Mouse (Mus musculus): ENCODE results near the gene Snip1. TPM values are rescaled to one million over a fixed set of nuclear protein-coding genes. Genes with fewer than 3 reads are reported as not detected.

Snip1 gene
- total and polyA plus RNA-seq, 3 experiments, result 33.4 to 62.2 (median 40.6) TPM

- peaks cover 11 to 13% of the 10 kb centered on the region in 2 experiments for H3K36me3 ChIP-seq (ENCODE audit: control insufficient read depth in 1 of 2, insufficient read depth in 2 of 2, low read length in 2 of 2)
Measured at GRCm38 (mm10) chr4:125055385-125055784, 11.1 kb upstream of the Snip1 start.

DNA sequence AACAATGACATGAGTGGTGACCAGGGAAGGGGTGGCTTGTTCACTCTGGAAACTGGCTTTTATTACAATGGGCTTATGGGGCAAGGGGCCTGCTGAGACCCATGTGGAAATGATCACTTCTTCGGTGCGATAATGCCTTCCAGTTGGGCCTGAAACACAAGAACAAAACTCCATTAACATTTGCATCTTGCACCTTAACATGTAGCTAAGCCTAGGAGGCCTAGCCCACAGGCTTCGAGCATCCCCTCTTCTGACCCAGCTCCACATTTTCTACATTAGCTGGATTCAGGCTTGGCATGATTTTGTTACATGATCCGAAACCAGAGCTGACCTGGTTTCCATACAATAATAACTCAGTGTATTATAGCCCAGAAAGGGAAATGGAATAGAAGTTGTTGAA, 10.0 kb upstream of the Snip1 start:
- TF ChIP-seq POLR2A (IDR thresholded peaks at IDR 0.05; ENCODE audit: control insufficient read depth in 1 of 2, insufficient read depth in 1 of 2, low read depth in 1 of 2, low read length in 2 of 2, poor library complexity in 1 of 2), result peak in 1 of 2 experiments; percentile 23; a peak in 1 of 4 replicates
- no peak for TF ChIP-seq POLR2AphosphoS2 (IDR thresholded peaks at IDR 0.05; ENCODE audit: low read length)
- Histone ChIP-seq H3K79me2 (ENCODE audit: control insufficient read depth, insufficient read depth, low read length, poor library complexity) (no peaks in the 10 kb centered on the region), H3K9me3 (replicated peaks; ENCODE audit: insufficient read depth, low read length) (no peaks in the 10 kb centered on the region), H3K4me1 (ENCODE audit: control insufficient read depth in 1 of 2, insufficient read depth in 2 of 2, low read length in 2 of 2) (peaks cover 6 to 19% of the 10 kb centered on the region in 2 experiments; a peak in 3 of 4 replicates), H3K36me3 (ENCODE audit: control insufficient read depth in 1 of 2, insufficient read depth in 2 of 2, low read length in 2 of 2) (peaks cover 5 to 13% of the 10 kb centered on the region in 2 experiments), H3K4me3 (ENCODE audit: control insufficient read depth in 1 of 2, insufficient read depth in 1 of 2, low read depth in 2 of 2, low read length in 2 of 2) (no peak overlapping the region), H3K9ac (ENCODE audit: control insufficient read depth, low read depth, low read length, poor library complexity, severe bottlenecking) (no peak overlapping the region), H3K27ac (ENCODE audit: control insufficient read depth, low read depth, low read length) (0 out of 2 replicates have a peak overlapping the region, but pooled peaks have one; percentile 13), H3K27me3 (ENCODE audit: control insufficient read depth in 1 of 2, insufficient read depth in 2 of 2, low read length in 2 of 2) (no peaks in the 10 kb centered on the region)
- DNase-seq (ENCODE audit: low read depth, low spot score), result no peak

More at GRCm38 (mm10) chr4:125055385-125055784, 11.1 kb upstream of the Snip1 start:
- H3K4me3 ChIP-seq (ENCODE audit: control insufficient read depth in 1 of 2, insufficient read depth in 1 of 2, low read depth in 2 of 2, low read length in 2 of 2), result no peak overlapping the region
- H3K27me3 ChIP-seq (ENCODE audit: control insufficient read depth in 1 of 2, insufficient read depth in 2 of 2, low read length in 2 of 2), result no peaks in the 10 kb centered on the region
- no peak for DNase-seq (ENCODE audit: low read depth, low spot score)
- TF ChIP-seq JUND (IDR thresholded peaks at IDR 0.05; ENCODE audit: low read depth, low read length) (no peak), MAZ (IDR thresholded peaks at IDR 0.05; ENCODE audit: low read depth, low read length) (no peak), E2F4 (IDR thresholded peaks at IDR 0.05; ENCODE audit: borderline replicate concordance, low read depth, low read length) (no peak), MXI1 (IDR thresholded peaks at IDR 0.05; ENCODE audit: low read depth, low read length) (no peak), POLR2AphosphoS5 (IDR thresholded peaks at IDR 0.05; ENCODE audit: borderline replicate concordance, low read depth, low read length) (no peak), MAX (IDR thresholded peaks at IDR 0.05; ENCODE audit: low read length) (no peak), CHD2 (IDR thresholded peaks at IDR 0.05; ENCODE audit: low read length) (no peak), TBP (IDR thresholded peaks at IDR 0.05; ENCODE audit: low read depth, low read length) (no peak), TCF12 (IDR thresholded peaks at IDR 0.05; ENCODE audit: low read depth, low read length) (no peak), KAT2A (conservative IDR thresholded peaks at IDR 0.05; ENCODE audit: low read depth, low read length) (no peak), RAD21 (IDR thresholded peaks at IDR 0.05; ENCODE audit: low read depth, low read length) (no peak)
- no peaks in the 10 kb centered on the region for H3K9me3 ChIP-seq (replicated peaks; ENCODE audit: insufficient read depth, low read length)
- H3K9ac ChIP-seq (ENCODE audit: control insufficient read depth, low read depth, low read length, poor library complexity, severe bottlenecking), result no peak overlapping the region
- H3K27ac ChIP-seq (ENCODE audit: control insufficient read depth, low read depth, low read length), result no peak overlapping the region
- no peaks in the 10 kb centered on the region for H3K79me2 ChIP-seq (ENCODE audit: control insufficient read depth, insufficient read depth, low read length, poor library complexity)
- H3K4me1 ChIP-seq (ENCODE audit: control insufficient read depth in 1 of 2, insufficient read depth in 2 of 2, low read length in 2 of 2), result peaks cover 6 to 19% of the 10 kb centered on the region in 2 experiments; a peak in 3 of 4 replicates

DNA sequence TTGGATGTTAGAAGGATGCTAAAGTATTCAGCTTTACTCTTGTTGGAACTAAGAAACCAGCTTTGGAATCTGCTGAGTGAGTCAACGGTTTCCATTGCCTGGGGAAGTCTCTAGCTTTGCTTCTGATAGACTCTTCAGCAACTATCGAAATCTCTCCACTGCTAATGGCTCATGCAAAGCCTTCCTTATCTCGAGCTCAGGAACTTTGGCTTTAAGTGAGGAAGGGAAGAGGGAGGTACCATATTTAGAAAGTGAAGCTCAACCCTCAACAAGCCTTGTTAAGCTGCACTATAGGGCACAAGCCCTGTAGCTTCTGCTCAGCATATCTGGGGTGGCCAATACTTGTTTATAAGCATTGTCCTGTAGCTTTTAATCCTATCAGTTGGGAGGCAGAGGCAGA, 9.2 kb upstream of the Snip1 start:
- Histone ChIP-seq H3K9me3 (replicated peaks; ENCODE audit: insufficient read depth, low read length) (no peaks in the 10 kb centered on the region), H3K36me3 (ENCODE audit: control insufficient read depth in 1 of 2, insufficient read depth in 2 of 2, low read length in 2 of 2) (peaks cover 4 to 13% of the 10 kb centered on the region in 2 experiments), H3K4me1 (ENCODE audit: control insufficient read depth in 1 of 2, insufficient read depth in 2 of 2, low read length in 2 of 2) (peaks cover 6 to 19% of the 10 kb centered on the region in 2 experiments; a peak in 3 of 4 replicates), H3K9ac (ENCODE audit: control insufficient read depth, low read depth, low read length, poor library complexity, severe bottlenecking) (no peak overlapping the region), H3K27ac (ENCODE audit: control insufficient read depth, low read depth, low read length) (peak overlapping the region; percentile 59), H3K4me3 (ENCODE audit: control insufficient read depth in 1 of 2, insufficient read depth in 1 of 2, low read depth in 2 of 2, low read length in 2 of 2) (no peak overlapping the region), H3K27me3 (ENCODE audit: control insufficient read depth in 1 of 2, insufficient read depth in 2 of 2, low read length in 2 of 2) (no peaks in the 10 kb centered on the region), H3K79me2 (ENCODE audit: control insufficient read depth, insufficient read depth, low read length, poor library complexity) (no peaks in the 10 kb centered on the region)
- peak; percentile 72 for DNase-seq (ENCODE audit: low read depth, low spot score)
- TF ChIP-seq TBP (IDR thresholded peaks at IDR 0.05; ENCODE audit: low read depth, low read length) (0 out of 2 replicates have a peak, but pooled peaks have one; percentile 16), GATA1 (IDR thresholded peaks at IDR 0.05; ENCODE audit: low read depth, low read length) (peak; percentile 62), MYC (IDR thresholded peaks at IDR 0.05; ENCODE audit: low read depth, low read length) (no peak), MAZ (IDR thresholded peaks at IDR 0.05; ENCODE audit: low read depth, low read length) (no peak), CHD2 (IDR thresholded peaks at IDR 0.05; ENCODE audit: low read length) (no peak), RCOR1 (IDR thresholded peaks at IDR 0.05; ENCODE audit: low read depth, low read length) (peak; percentile 43; the same call in 1 of the 2 replicates), ZKSCAN1 (IDR thresholded peaks at IDR 0.05; ENCODE audit: low read depth, low read length) (no peak)
